Mouse (Mus musculus) megakaryocyte, embryonic 14.5 days (primary cell): Measurements from ENCODE around the gene Cep290.

Experiments used
- FLI1 ChIP-seq: IDR thresholded peaks from 2 replicates; pipeline ENCODE4 v1.6.1; 2012; ENCODE audit warnings: low read length, inconsistent platforms, mixed read lengths
- GATA1 ChIP-seq: IDR thresholded peaks from 3 replicates; pipeline ENCODE4 v1.6.1; 2012; ENCODE audit warnings: mixed read lengths, low read length, inconsistent platforms, borderline replicate concordance

- TF ChIP-seq GATA1 (no peak), FLI1 (no peak)
Measured at GRCm38 (mm10) chr10:100617233-100617903, 130.0 kb downstream of the Cep290 start.
